Mouse (Mus musculus) urinary bladder, adult 18-20 months (tissue): ENCODE results near the gene Dot1l.
A peak's percentile ranks its signal among the peaks of the same experiment; 100 is the strongest.

Source experiments
- DNase-seq, 2 experiments: peaks; one replicate each; pipeline ENCODE4 v3.0.0; 2022; ENCODE audit warnings: low spot score in 2 of 2, mixed read lengths in 2 of 2

The Dot1l gene

GRCm38 (mm10) chr10:80754594-80755290 is at the start of gene Dot1l:
Dot1l (plus strand) TSS chr10:80755206.
- DNase-seq: peak; percentile 93 to 95

GRCm38 (mm10) chr10:80705479-80705878 is 49.5 kb upstream of the Dot1l start:
- DNase-seq: no peak

- DNase-seq: no peak
Observed at GRCm38 (mm10) chr10:80710834-80711233, 44.2 kb upstream of the Dot1l start.

GRCm38 (mm10) chr10:80717281-80717680 is 37.7 kb upstream of the Dot1l start:
- DNase-seq: no peak

GRCm38 (mm10) chr10:80727369-80728127 is 27.5 kb upstream of the Dot1l start:
- peak in 1 of 2 experiments; percentile 20 for DNase-seq

- no peak for DNase-seq
Observed at GRCm38 (mm10) chr10:80732611-80733101, 22.4 kb upstream of the Dot1l start.

GRCm38 (mm10) chr10:80736731-80737130 is 18.3 kb upstream of the Dot1l start:
- DNase-seq: no peak

GRCm38 (mm10) chr10:80738657-80739056 is 16.3 kb upstream of the Dot1l start:
- no peak for DNase-seq

- no peak for DNase-seq
Observed at GRCm38 (mm10) chr10:80741146-80741545, 13.9 kb upstream of the Dot1l start.

- DNase-seq: no peak
Observed at GRCm38 (mm10) chr10:80741634-80742179, 13.3 kb upstream of the Dot1l start.

- peak; percentile 96 to 97 for DNase-seq
Observed at GRCm38 (mm10) chr10:80742180-80742978, 12.6 kb upstream of the Dot1l start, which contains the start of gene Ap3d1. Ap3d1 (minus strand) TSS chr10:80742264.

GRCm38 (mm10) chr10:80744262-80744661 is 10.7 kb upstream of the Dot1l start:
- DNase-seq: no peak

- DNase-seq: peak in 1 of 2 experiments; percentile 56
Observed at GRCm38 (mm10) chr10:80747410-80747809, 7.6 kb upstream of the Dot1l start.

- peak in 1 of 2 experiments; percentile 20 for DNase-seq
Observed at GRCm38 (mm10) chr10:80748609-80749008, 6.4 kb upstream of the Dot1l start.

- peak in 1 of 2 experiments; percentile 75 for DNase-seq
Observed at GRCm38 (mm10) chr10:80751188-80751832, 3.7 kb upstream of the Dot1l start.

- peak in 1 of 2 experiments; percentile 68 for DNase-seq
Observed at GRCm38 (mm10) chr10:80752079-80752625, 2.9 kb upstream of the Dot1l start.

GRCm38 (mm10) chr10:80755291-80756015 is 447 bp downstream of the Dot1l start:
- no peak for DNase-seq

- DNase-seq: no peak
Observed at GRCm38 (mm10) chr10:80756099-80756498, 1.1 kb downstream of the Dot1l start.

- DNase-seq: no peak
Observed at GRCm38 (mm10) chr10:80756509-80756908, 1.5 kb downstream of the Dot1l start.

- no peak for DNase-seq
Observed at GRCm38 (mm10) chr10:80756967-80757366, 2.0 kb downstream of the Dot1l start.
